Mouse (Mus musculus) ES-E14 (cell line): ENCODE results near the gene Wfdc5. TPM values are rescaled to one million over a fixed set of nuclear protein-coding genes. Genes with fewer than 3 reads are reported as not detected.

Experiments used
- DNase-seq: peaks from one replicate; pipeline ENCODE4 v3.0.0-alpha.2; 2013; ENCODE audit warnings: low read depth, low spot score
- H3K27ac ChIP-seq: 2 replicates; pipeline ENCODE4 v1.5.1; 2012; ENCODE audit warnings: low read depth, mild to moderate bottlenecking, low read length, moderate library complexity, mixed read lengths; ENCODE audit not compliant: poor library complexity, insufficient read depth, severe bottlenecking
- H3K36me3 ChIP-seq: 2 replicates; pipeline ENCODE4 v1.6.1; 2012; ENCODE audit warnings: mild to moderate bottlenecking, low read length, moderate library complexity, mixed read lengths; ENCODE audit not compliant: control insufficient read depth, poor library complexity, insufficient read depth, severe bottlenecking
- H3K4me1 ChIP-seq, 2 experiments: fragments of 150-350 bp in 1 of 2; sonication (generic) in 1 of 2; 2 replicates each; pipeline ENCODE4 v1.6.1; 2012; ENCODE audit warnings: low read length in 2 of 2, mild to moderate bottlenecking in 1 of 2, mixed read lengths in 1 of 2; ENCODE audit not compliant: control insufficient read depth in 2 of 2, insufficient read depth in 2 of 2, poor library complexity in 1 of 2
- H3K4me3 ChIP-seq, 2 experiments: fragments of 150-350 bp in 1 of 2; sonication (generic) in 1 of 2; 2 replicates each; pipeline ENCODE4 v1.5.1; 2012; ENCODE audit warnings: low read length in 2 of 2, low read depth in 1 of 2, mild to moderate bottlenecking in 1 of 2, mixed read lengths in 1 of 2; ENCODE audit not compliant: insufficient read depth in 1 of 2, poor library complexity in 1 of 2, severe bottlenecking in 1 of 2
- H3K9ac ChIP-seq: 2 replicates; pipeline ENCODE4 v1.6.1; 2012; ENCODE audit warnings: low read depth, mild to moderate bottlenecking, low read length, mixed read lengths; ENCODE audit not compliant: poor library complexity, insufficient read depth, severe bottlenecking
- H3K9me3 ChIP-seq: fragments of 150-350 bp; sonication (generic); 2 replicates; pipeline ENCODE4 v1.6.1; 2012; ENCODE audit warnings: low read depth, mild to moderate bottlenecking, low read length; ENCODE audit not compliant: control insufficient read depth, insufficient read depth
- CHD2 ChIP-seq: IDR thresholded peaks from 2 replicates; pipeline ENCODE4 v1.6.1; 2014; ENCODE audit warnings: mild to moderate bottlenecking, low read depth, low read length, inconsistent platforms
- HCFC1 ChIP-seq: IDR thresholded peaks from 2 replicates; pipeline ENCODE4 v1.6.1; 2012; ENCODE audit warnings: low read length, inconsistent platforms, borderline replicate concordance; ENCODE audit not compliant: insufficient read depth
- MAFK ChIP-seq: IDR thresholded peaks from 2 replicates; pipeline ENCODE4 v1.6.1; 2014; ENCODE audit warnings: mild to moderate bottlenecking, low read depth, low read length, inconsistent platforms; ENCODE audit not compliant: insufficient read depth
- ZC3H11A ChIP-seq: IDR thresholded peaks from 2 replicates; pipeline ENCODE4 v1.6.1; 2012; ENCODE audit warnings: low read depth, mild to moderate bottlenecking, inconsistent platforms, low read length, borderline replicate concordance
- ZNF384 ChIP-seq: IDR thresholded peaks from 2 replicates; pipeline ENCODE4 v1.6.1; 2012; ENCODE audit warnings: low read depth, low read length, inconsistent platforms
- in situ Hi-C, 2 experiments: fragments of 600-800 bp; cut with MboI; formaldehyde crosslinking; loops; one replicate each; pipeline ENCODE4 v1.15.1; 2025; ENCODE audit warnings: low sequenced_read_pairs in 2 of 2, inconsistent platforms in 1 of 2; ENCODE audit not compliant: unreplicated experiment in 2 of 2
- total RNA-seq: library from RNA; depleted of rRNA; stranded (reverse); fragments of 300-350 nt; gene quantifications from 2 replicates; pipeline ENCODE4 v1.2.3, GENCODE M21; 2012; rRNA removed

The Wfdc5 gene
- total RNA-seq, result not detected in 2 replicates

DNA sequence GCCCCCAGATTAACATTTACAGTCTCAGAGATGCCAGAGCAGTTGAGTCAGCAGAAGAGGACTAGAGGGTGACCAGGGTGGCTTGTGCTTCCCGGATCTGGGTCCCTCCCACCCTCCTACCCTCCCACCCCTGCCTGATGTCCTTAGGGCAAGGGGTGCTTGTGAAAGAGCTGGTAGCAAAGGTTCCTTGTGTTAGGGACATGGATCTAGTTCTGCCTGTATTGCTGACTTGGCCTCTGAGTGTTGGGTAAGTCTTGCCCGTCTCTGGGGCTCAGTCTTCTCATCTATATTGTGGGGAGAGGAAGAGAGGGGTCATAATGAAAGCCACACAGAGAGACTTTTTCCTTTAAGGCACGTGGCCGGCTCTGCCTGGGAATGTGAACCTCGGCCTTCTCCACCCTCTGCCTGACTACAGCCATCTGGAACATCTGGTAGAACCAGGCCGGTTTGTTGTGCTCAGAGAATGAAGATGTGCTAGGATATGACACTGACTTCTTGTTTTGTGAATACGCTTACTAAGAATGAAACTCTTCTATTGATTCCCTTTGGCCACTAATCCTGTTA, at the start of gene Wfdc5:
Gene Wfdc5 (minus strand): TSS at position 51 of the 564 bp plus-strand sequence.
- Histone ChIP-seq H3K9me3 (no peaks in the 10 kb centered on the region), H3K36me3 (no peaks in the 10 kb centered on the region), H3K27ac (no peak within 1 kb of the TSS), H3K9ac (no peak within 1 kb of the TSS), H3K4me1 (peaks cover 0 to 5% of the 10 kb centered on the region in 2 experiments; a peak in 1 of 4 replicates), H3K4me3 (no peak within 1 kb of the TSS)
- TF ChIP-seq HCFC1 (no peak), ZNF384 (no peak), ZC3H11A (no peak), CHD2 (no peak), MAFK (no peak)
- DNase-seq, result no peak
- in situ Hi-C loops, result no loop called here

GRCm38 (mm10) chr2:164228361-164229070, 46.0 kb upstream of the Wfdc5 start:
- Histone ChIP-seq H3K27ac (no peak overlapping the region; the same call in 1 of the 2 replicates), H3K4me3 (no peak overlapping the region), H3K9ac (no peak overlapping the region), H3K9me3 (no peaks in the 10 kb centered on the region), H3K4me1 (peaks cover 0 to 2% of the 10 kb centered on the region in 2 experiments; a peak in 1 of 4 replicates), H3K36me3 (no peaks in the 10 kb centered on the region)
- no peak for DNase-seq
- in situ Hi-C loops, result no loop called here
- TF ChIP-seq MAFK (no peak), CHD2 (no peak), ZC3H11A (no peak), HCFC1 (no peak), ZNF384 (no peak)

- in situ Hi-C loops, result no loop called here
- H3K4me1 ChIP-seq, result no peaks in the 10 kb centered on the region
- TF ChIP-seq CHD2 (no peak), MAFK (no peak), ZC3H11A (no peak), ZNF384 (no peak)
- H3K9me3 ChIP-seq, result no peaks in the 10 kb centered on the region
- H3K4me3 ChIP-seq, result no peak within 1 kb of the TSS
- no peak within 1 kb of the TSS for H3K9ac ChIP-seq
- H3K27ac ChIP-seq, result no peak within 1 kb of the TSS
- no peak for DNase-seq
- no peaks in the 10 kb centered on the region for H3K36me3 ChIP-seq
Observed at GRCm38 (mm10) chr2:164221522-164221921, 39.0 kb upstream of the Wfdc5 start, which contains the start of gene Wfdc15b. TSS of gene Wfdc15b (minus strand) at chr2:164221660.

GRCm38 (mm10) chr2:164219295-164219694, 36.8 kb upstream of the Wfdc5 start:
- DNase-seq, result no peak
- H3K36me3 ChIP-seq, result no peaks in the 10 kb centered on the region
- no peaks in the 10 kb centered on the region for H3K4me1 ChIP-seq
- TF ChIP-seq ZNF384, result no peak
- TF ChIP-seq CHD2, result no peak
- TF ChIP-seq ZC3H11A, result no peak
- no peak for TF ChIP-seq HCFC1
- no peak for TF ChIP-seq MAFK
- in situ Hi-C loops, result no loop called here
- no peak overlapping the region for H3K27ac ChIP-seq
- H3K9me3 ChIP-seq, result no peaks in the 10 kb centered on the region
- no peak overlapping the region for H3K4me3 ChIP-seq
- no peak overlapping the region for H3K9ac ChIP-seq
